Mouse (Mus musculus): Measurements from ENCODE around the gene Lztfl1. TPM values are rescaled to one million over a fixed set of nuclear protein-coding genes. Genes with fewer than 3 reads are reported as not detected.

Gene Lztfl1
- polyA plus RNA-seq (2015; fragmentation: Nextera tagmentation; extraction: Ambion mirVana) = 33.9 and 39.0 TPM in 2 replicates

DNA sequence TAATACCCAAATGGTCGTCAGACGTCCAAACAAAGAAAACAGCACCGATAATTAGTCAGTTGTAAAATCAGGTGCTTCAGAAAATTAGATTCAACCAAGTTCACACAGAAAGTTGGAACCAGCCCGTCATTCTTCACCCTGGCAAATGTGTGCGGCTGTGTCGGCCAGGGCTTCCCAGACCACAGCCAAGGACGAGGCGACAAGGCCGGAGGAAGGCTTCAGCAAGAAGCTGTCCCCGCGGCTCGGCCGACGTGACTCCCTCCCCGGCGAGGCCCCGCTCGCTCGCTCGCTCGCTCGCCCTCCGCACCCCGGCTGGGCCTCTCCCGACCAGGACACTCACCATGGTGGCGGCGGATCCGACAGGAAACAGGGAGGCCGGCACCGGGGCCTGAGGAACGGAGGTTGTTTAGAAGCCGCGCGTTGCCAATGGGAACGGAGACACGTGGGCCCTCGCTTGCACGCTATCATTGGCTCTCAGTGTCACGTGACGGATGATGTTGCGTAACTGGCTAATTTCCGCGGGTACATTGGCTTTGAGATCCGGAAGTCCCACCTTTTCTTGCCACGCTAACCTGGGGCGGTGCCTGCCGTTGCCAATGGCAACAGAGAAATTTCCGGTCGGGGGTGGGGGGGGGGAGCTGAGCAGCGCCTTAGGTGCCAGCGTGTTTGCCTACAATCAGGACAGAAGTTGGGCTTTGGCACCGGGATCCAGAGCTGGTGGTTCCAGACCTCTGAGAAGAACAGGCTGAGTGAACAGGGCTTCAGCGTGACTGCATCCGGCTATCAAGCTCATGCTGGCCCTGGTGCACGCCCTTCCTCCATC is at the start of gene Lztfl1:
Gene Lztfl1, minus strand, starts transcription at position 512 of the 823 bp plus-strand sequence.
- Histone ChIP-seq H3K4me1 (ENCODE audit: control insufficient read depth, insufficient read depth, low read length) (peaks cover 6% of the 10 kb centered on the region), H3K27me3 (ENCODE audit: control insufficient read depth, insufficient read depth, low read length) (no peaks in the 10 kb centered on the region), H3K36me3 (ENCODE audit: control insufficient read depth, insufficient read depth) (no peaks in the 10 kb centered on the region), H3K9ac (ENCODE audit: low read length) (peak within 1 kb of the TSS; percentile 90), H3K4me3 (ENCODE audit: low read length) (peak within 1 kb of the TSS; percentile 97), H3K27ac (ENCODE audit: low read length) (peak within 1 kb of the TSS; percentile 76), H3K9me3 (replicated peaks; ENCODE audit: control insufficient read depth, low read length) (no peaks in the 10 kb centered on the region), H3K4me2 (ENCODE audit: low read depth, low read length) (peak within 1 kb of the TSS; percentile 91)
- peak; percentile 100 for ATAC-seq (replicated peaks; ENCODE audit: extremely low read depth, insufficient read depth, low FRiP score)
- WGBS = 1% methylated on average over 55 of the region's 55 CpGs

GRCm38 (mm10) chr9:123766996-123767395 is 49.5 kb upstream of the Lztfl1 start:
- 0 out of 2 replicates have a peak, but pooled peaks have one; percentile 63 for ATAC-seq (replicated peaks; ENCODE audit: extremely low read depth, insufficient read depth, low FRiP score)
- no peaks in the 10 kb centered on the region for H3K4me1 ChIP-seq (ENCODE audit: control insufficient read depth, insufficient read depth, low read length)
- 74% methylated on average over 3 of the region's 3 CpGs for WGBS
- H3K4me2 ChIP-seq (ENCODE audit: low read depth, low read length) = no peak overlapping the region
- H3K4me3 ChIP-seq (ENCODE audit: low read length) = no peak overlapping the region
- no peak overlapping the region for H3K9ac ChIP-seq (ENCODE audit: low read length)
- no peaks in the 10 kb centered on the region for H3K9me3 ChIP-seq (replicated peaks; ENCODE audit: control insufficient read depth, low read length)
- no peaks in the 10 kb centered on the region for H3K27me3 ChIP-seq (ENCODE audit: control insufficient read depth, insufficient read depth, low read length)
- H3K27ac ChIP-seq (ENCODE audit: low read length) = no peak overlapping the region
- no peaks in the 10 kb centered on the region for H3K36me3 ChIP-seq (ENCODE audit: control insufficient read depth, insufficient read depth)

DNA sequence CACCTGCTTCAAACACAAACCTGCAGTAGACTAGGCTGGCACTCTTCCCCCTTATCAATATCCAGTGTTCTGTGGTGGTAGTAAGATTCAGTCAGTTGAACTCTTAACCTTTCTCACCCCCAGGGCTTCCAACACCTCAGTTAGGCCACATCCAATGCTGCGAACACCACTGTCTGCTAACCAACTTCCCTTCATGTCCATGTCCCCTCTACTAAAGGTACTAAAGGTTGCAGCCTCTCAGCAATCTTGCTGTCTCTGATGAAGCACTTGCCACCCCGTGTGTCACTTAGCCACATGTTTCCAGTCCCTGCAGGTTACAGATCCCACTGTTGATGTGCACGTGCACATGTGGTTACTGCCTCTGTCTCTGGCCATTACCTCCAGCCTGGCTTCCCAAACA is 46.3 kb upstream of the Lztfl1 start:
- Histone ChIP-seq H3K27me3 (ENCODE audit: control insufficient read depth, insufficient read depth, low read length) (no peaks in the 10 kb centered on the region), H3K4me2 (ENCODE audit: low read depth, low read length) (no peak overlapping the region), H3K9me3 (replicated peaks; ENCODE audit: control insufficient read depth, low read length) (no peaks in the 10 kb centered on the region), H3K4me1 (ENCODE audit: control insufficient read depth, insufficient read depth, low read length) (no peaks in the 10 kb centered on the region), H3K4me3 (ENCODE audit: low read length) (no peak overlapping the region), H3K36me3 (ENCODE audit: control insufficient read depth, insufficient read depth) (no peaks in the 10 kb centered on the region), H3K27ac (ENCODE audit: low read length) (no peak overlapping the region; the same call in 1 of the 2 replicates), H3K9ac (ENCODE audit: low read length) (no peak overlapping the region)
- no peak for ATAC-seq (replicated peaks; ENCODE audit: extremely low read depth, insufficient read depth, low FRiP score)
- 64% methylated on average over 3 of the region's 3 CpGs for WGBS

GRCm38 (mm10) chr9:123762886-123763285 is 45.4 kb upstream of the Lztfl1 start:
- ATAC-seq (replicated peaks; ENCODE audit: extremely low read depth, insufficient read depth, low FRiP score) = no peak
- Histone ChIP-seq H3K9ac (ENCODE audit: low read length) (no peak overlapping the region), H3K4me2 (ENCODE audit: low read depth, low read length) (no peak overlapping the region), H3K36me3 (ENCODE audit: control insufficient read depth, insufficient read depth) (no peaks in the 10 kb centered on the region), H3K4me1 (ENCODE audit: control insufficient read depth, insufficient read depth, low read length) (no peaks in the 10 kb centered on the region), H3K9me3 (replicated peaks; ENCODE audit: control insufficient read depth, low read length) (no peaks in the 10 kb centered on the region), H3K4me3 (ENCODE audit: low read length) (no peak overlapping the region), H3K27ac (ENCODE audit: low read length) (no peak overlapping the region), H3K27me3 (ENCODE audit: control insufficient read depth, insufficient read depth, low read length) (no peaks in the 10 kb centered on the region)
- WGBS = 82% methylated on average over 4 of the region's 4 CpGs

- H3K4me3 ChIP-seq (ENCODE audit: low read length) = no peak overlapping the region
- no peak for ATAC-seq (replicated peaks; ENCODE audit: extremely low read depth, insufficient read depth, low FRiP score)
- H3K36me3 ChIP-seq (ENCODE audit: control insufficient read depth, insufficient read depth) = no peaks in the 10 kb centered on the region
- H3K4me1 ChIP-seq (ENCODE audit: control insufficient read depth, insufficient read depth, low read length) = no peaks in the 10 kb centered on the region
- H3K9me3 ChIP-seq (replicated peaks; ENCODE audit: control insufficient read depth, low read length) = no peaks in the 10 kb centered on the region
- no peak overlapping the region for H3K27ac ChIP-seq (ENCODE audit: low read length)
- H3K27me3 ChIP-seq (ENCODE audit: control insufficient read depth, insufficient read depth, low read length) = no peaks in the 10 kb centered on the region
- no peak overlapping the region for H3K4me2 ChIP-seq (ENCODE audit: low read depth, low read length)
- H3K9ac ChIP-seq (ENCODE audit: low read length) = no peak overlapping the region
- 66% methylated on average over 3 of the region's 3 CpGs for WGBS
Measured at GRCm38 (mm10) chr9:123760806-123761205, 43.3 kb upstream of the Lztfl1 start.

GRCm38 (mm10) chr9:123758645-123759044 is 41.1 kb upstream of the Lztfl1 start:
- no peaks in the 10 kb centered on the region for H3K36me3 ChIP-seq (ENCODE audit: control insufficient read depth, insufficient read depth)
- WGBS = 67% methylated on average over 4 of the region's 4 CpGs
- no peak overlapping the region for H3K4me3 ChIP-seq (ENCODE audit: low read length)
- H3K27me3 ChIP-seq (ENCODE audit: control insufficient read depth, insufficient read depth, low read length) = no peaks in the 10 kb centered on the region
- no peak overlapping the region for H3K9ac ChIP-seq (ENCODE audit: low read length)
- H3K4me1 ChIP-seq (ENCODE audit: control insufficient read depth, insufficient read depth, low read length) = no peaks in the 10 kb centered on the region
- no peak overlapping the region for H3K4me2 ChIP-seq (ENCODE audit: low read depth, low read length)
- H3K9me3 ChIP-seq (replicated peaks; ENCODE audit: control insufficient read depth, low read length) = no peaks in the 10 kb centered on the region
- ATAC-seq (replicated peaks; ENCODE audit: extremely low read depth, insufficient read depth, low FRiP score) = no peak
- H3K27ac ChIP-seq (ENCODE audit: low read length) = no peak overlapping the region

- Histone ChIP-seq H3K4me2 (ENCODE audit: low read depth, low read length) (no peak overlapping the region), H3K4me1 (ENCODE audit: control insufficient read depth, insufficient read depth, low read length) (no peaks in the 10 kb centered on the region), H3K36me3 (ENCODE audit: control insufficient read depth, insufficient read depth) (no peaks in the 10 kb centered on the region), H3K4me3 (ENCODE audit: low read length) (no peak overlapping the region), H3K9ac (ENCODE audit: low read length) (no peak overlapping the region), H3K9me3 (replicated peaks; ENCODE audit: control insufficient read depth, low read length) (no peaks in the 10 kb centered on the region), H3K27me3 (ENCODE audit: control insufficient read depth, insufficient read depth, low read length) (no peaks in the 10 kb centered on the region), H3K27ac (ENCODE audit: low read length) (no peak overlapping the region)
- WGBS = 60% methylated on average over 1 of the region's 1 CpGs
- ATAC-seq (replicated peaks; ENCODE audit: extremely low read depth, insufficient read depth, low FRiP score) = no peak
Measured at GRCm38 (mm10) chr9:123758156-123758555, 40.7 kb upstream of the Lztfl1 start.

DNA sequence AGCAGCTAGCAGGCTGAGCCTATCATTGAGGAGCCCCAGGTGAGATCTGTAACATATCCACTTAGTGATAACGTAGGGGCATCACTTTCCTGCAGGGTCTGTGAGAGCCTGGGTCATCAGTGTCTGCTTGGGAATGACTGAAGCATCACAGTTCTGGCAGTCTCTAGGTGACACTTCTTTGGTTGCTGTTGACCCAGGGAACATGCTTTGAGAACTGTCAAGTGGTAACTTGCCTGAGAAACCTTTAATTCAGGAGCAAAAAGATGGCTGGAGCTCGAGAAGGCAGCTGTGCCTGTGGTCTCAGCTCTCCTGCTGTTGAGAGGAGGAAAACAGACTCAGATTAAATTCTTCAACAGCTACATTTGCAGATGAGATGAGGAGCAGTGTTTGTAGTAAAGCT is 39.8 kb upstream of the Lztfl1 start:
- Histone ChIP-seq H3K27me3 (ENCODE audit: control insufficient read depth, insufficient read depth, low read length) (no peaks in the 10 kb centered on the region), H3K4me2 (ENCODE audit: low read depth, low read length) (no peak overlapping the region), H3K4me1 (ENCODE audit: control insufficient read depth, insufficient read depth, low read length) (no peaks in the 10 kb centered on the region), H3K9me3 (replicated peaks; ENCODE audit: control insufficient read depth, low read length) (no peaks in the 10 kb centered on the region), H3K9ac (ENCODE audit: low read length) (no peak overlapping the region), H3K36me3 (ENCODE audit: control insufficient read depth, insufficient read depth) (no peaks in the 10 kb centered on the region), H3K27ac (ENCODE audit: low read length) (peak overlapping the region; percentile 37; the same call in 1 of the 2 replicates), H3K4me3 (ENCODE audit: low read length) (no peak overlapping the region)
- 52% methylated on average over 2 of the region's 2 CpGs for WGBS
- ATAC-seq (replicated peaks; ENCODE audit: extremely low read depth, insufficient read depth, low FRiP score) = peak; percentile 41; the same call in 1 of the 2 replicates

GRCm38 (mm10) chr9:123756752-123757151 is 39.3 kb upstream of the Lztfl1 start:
- peak; percentile 73 for ATAC-seq (replicated peaks; ENCODE audit: extremely low read depth, insufficient read depth, low FRiP score)
- Histone ChIP-seq H3K27ac (ENCODE audit: low read length) (no peak overlapping the region), H3K4me2 (ENCODE audit: low read depth, low read length) (no peak overlapping the region), H3K9ac (ENCODE audit: low read length) (no peak overlapping the region), H3K9me3 (replicated peaks; ENCODE audit: control insufficient read depth, low read length) (no peaks in the 10 kb centered on the region), H3K4me1 (ENCODE audit: control insufficient read depth, insufficient read depth, low read length) (no peaks in the 10 kb centered on the region), H3K4me3 (ENCODE audit: low read length) (no peak overlapping the region), H3K36me3 (ENCODE audit: control insufficient read depth, insufficient read depth) (no peaks in the 10 kb centered on the region), H3K27me3 (ENCODE audit: control insufficient read depth, insufficient read depth, low read length) (no peaks in the 10 kb centered on the region)
- WGBS = 65% methylated on average over 3 of the region's 3 CpGs

Data from heart, embryonic 16.5 days (tissue).